Mouse (Mus musculus) midbrain, postnatal 0 days (tissue): Measurements from ENCODE around the gene Galnt15. TPM values are rescaled to one million over a fixed set of nuclear protein-coding genes. Genes with fewer than 3 reads are reported as not detected.

Experiments used
- ATAC-seq: fragments of 200-750 bp; cut with Nextera tagmentation; 2 replicates; pipeline ENCODE4 v1.8.0; 2017; ENCODE audit warnings: moderate number of reproducible peaks, mild to moderate bottlenecking, moderate TSS enrichment, moderate library complexity; ENCODE audit not compliant: low FRiP score
- DNase-seq: peaks from one replicate; pipeline ENCODE4 v3.0.0-alpha.2; 2015; ENCODE audit warnings: low spot score
- H3K27ac ChIP-seq: fragments of 300-500 bp; sonication (generic); 2 replicates; pipeline ENCODE4 v1.5.1; 2014; ENCODE audit warnings: low read depth, mild to moderate bottlenecking, low read length, mixed read lengths
- H3K27me3 ChIP-seq: fragments of 300-500 bp; sonication (generic); 2 replicates; pipeline ENCODE4 v1.6.1; 2014; ENCODE audit warnings: low read length, control low read depth, mixed read lengths; ENCODE audit not compliant: insufficient read depth
- H3K36me3 ChIP-seq: fragments of 300-500 bp; sonication (generic); 2 replicates; pipeline ENCODE4 v1.6.1; 2014; ENCODE audit warnings: low read length, control low read depth, mixed read lengths; ENCODE audit not compliant: insufficient read depth
- H3K4me1 ChIP-seq: fragments of 300-500 bp; sonication (generic); 2 replicates; pipeline ENCODE4 v1.6.1; 2014; ENCODE audit warnings: mild to moderate bottlenecking, control low read depth, antibody characterized with exemption, low read length, mixed read lengths; ENCODE audit not compliant: insufficient read depth
- H3K4me2 ChIP-seq: fragments of 300-500 bp; sonication (generic); 2 replicates; pipeline ENCODE4 v1.6.1; 2014; ENCODE audit warnings: low read depth, mild to moderate bottlenecking, low read length, mixed read lengths; ENCODE audit not compliant: poor library complexity, severe bottlenecking
- H3K4me3 ChIP-seq: fragments of 300-500 bp; sonication (generic); 2 replicates; pipeline ENCODE4 v1.5.1; 2014; ENCODE audit warnings: low read depth, mild to moderate bottlenecking, low read length, moderate library complexity
- H3K9ac ChIP-seq: fragments of 300-500 bp; sonication (generic); replicated peaks from 2 replicates; pipeline ENCODE4 v1.6.1; 2014; ENCODE audit warnings: mild to moderate bottlenecking, low read length, moderate library complexity, mixed read lengths; ENCODE audit not compliant: poor library complexity, severe bottlenecking
- H3K9me3 ChIP-seq: fragments of 300-500 bp; sonication (generic); 2 replicates; pipeline ENCODE4 v1.6.1; 2016; ENCODE audit warnings: low read length, control low read depth
- CTCF ChIP-seq: IDR thresholded peaks from 2 replicates; pipeline ENCODE4 v1.5.1; 2016; ENCODE audit warnings: antibody characterized with exemption, mild to moderate bottlenecking
- WGBS: fragments of 180-500 bp; shearing (Covaris S2); extraction: QIAGEN DNeasy Blood & Tissue Kit; methylation state at CpG from one replicate; pipeline ENCODE4 v1.1.7; 2014; 5-methylcytosine and 5-hydroxymethylcytosine counted together
- polyA plus RNA-seq: library from polyadenylated mRNA; unstranded; fragments of >200 nt; fragmentation: Nextera tagmentation; extraction: Ambion mirVana; gene quantifications from 2 replicates; pipeline ENCODE4 v1.2.1, GENCODE M21; 2015
- total RNA-seq: library from RNA; depleted of rRNA; stranded (reverse); fragments of >200 nt; gene quantifications from 2 replicates; pipeline ENCODE4 v1.2.3, GENCODE M21; 2014

Galnt15 gene
- total and polyA plus RNA-seq, 2 experiments from 2014 or later = 0.77 to 1.9 TPM

DNA sequence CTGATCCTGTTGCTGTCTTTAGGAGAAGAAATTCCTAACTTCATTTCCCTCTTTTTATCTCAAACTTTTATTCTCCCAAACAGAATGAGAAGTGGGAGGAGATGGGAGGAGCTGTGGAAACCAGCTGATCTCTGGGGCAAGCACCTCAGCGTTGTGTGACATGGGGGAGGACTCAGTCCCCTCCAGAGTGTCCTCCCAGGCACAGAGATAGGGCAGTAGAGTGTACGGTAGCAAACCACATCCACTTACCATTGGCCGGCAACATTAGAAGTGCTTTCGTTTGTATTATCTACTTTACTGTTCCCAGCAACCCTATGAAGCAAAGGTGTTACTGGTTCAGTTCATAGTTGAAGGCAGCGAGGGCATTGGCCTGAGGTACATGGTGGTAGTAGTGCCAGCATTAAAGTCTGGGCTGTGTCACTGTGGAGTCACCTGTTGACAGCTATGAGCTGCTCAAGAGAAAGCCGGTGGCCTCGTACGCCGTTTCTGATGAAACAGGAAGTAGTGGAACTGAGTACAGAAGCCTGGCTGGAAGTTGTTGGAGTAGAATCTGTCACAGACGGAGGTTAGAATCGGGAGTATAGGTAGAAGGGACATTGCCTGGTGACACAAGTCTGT lies 64.8 kb downstream of the Galnt15 start:
- Histone ChIP-seq H3K27me3 (no peaks in the 10 kb centered on the region), H3K9me3 (no peaks in the 10 kb centered on the region), H3K27ac (no peak overlapping the region), H3K36me3 (peaks cover 44% of the 10 kb centered on the region), H3K4me2 (no peak overlapping the region), H3K4me1 (no peaks in the 10 kb centered on the region), H3K9ac (no peak overlapping the region), H3K4me3 (no peak overlapping the region)
- TF ChIP-seq CTCF = no peak
- DNase-seq (no peak), ATAC-seq (no peak)
- 92% methylated on average over 11 of the region's 11 CpGs for WGBS

DNA sequence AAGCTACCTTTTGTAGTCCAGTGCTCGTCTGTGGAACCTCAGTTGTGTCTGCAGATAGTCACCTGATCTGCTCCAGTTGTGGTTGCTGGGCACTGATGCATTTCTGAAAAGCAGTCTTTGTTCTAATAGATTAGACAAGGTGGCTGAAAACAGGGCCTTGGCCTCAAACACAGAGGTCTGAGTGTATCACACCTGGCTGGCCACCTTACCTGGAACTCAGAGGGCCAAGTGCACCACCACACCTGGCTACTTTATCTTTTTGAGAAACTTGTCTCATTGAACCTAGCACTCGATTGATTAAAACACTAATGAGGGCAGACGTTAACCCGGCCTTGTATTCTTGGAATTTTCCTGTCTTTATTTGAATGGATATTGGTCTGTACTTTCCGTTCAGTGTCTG lies 66.9 kb downstream of the Galnt15 start:
- Histone ChIP-seq H3K9me3 (no peaks in the 10 kb centered on the region), H3K27ac (no peak overlapping the region), H3K9ac (no peak overlapping the region), H3K4me2 (no peak overlapping the region), H3K4me3 (no peak overlapping the region), H3K4me1 (no peaks in the 10 kb centered on the region), H3K36me3 (peaks cover 59% of the 10 kb centered on the region), H3K27me3 (no peaks in the 10 kb centered on the region)
- ATAC-seq = no peak
- no peak for TF ChIP-seq CTCF
- 94% methylated on average over 5 of the region's 5 CpGs for WGBS
- no peak for DNase-seq

DNA sequence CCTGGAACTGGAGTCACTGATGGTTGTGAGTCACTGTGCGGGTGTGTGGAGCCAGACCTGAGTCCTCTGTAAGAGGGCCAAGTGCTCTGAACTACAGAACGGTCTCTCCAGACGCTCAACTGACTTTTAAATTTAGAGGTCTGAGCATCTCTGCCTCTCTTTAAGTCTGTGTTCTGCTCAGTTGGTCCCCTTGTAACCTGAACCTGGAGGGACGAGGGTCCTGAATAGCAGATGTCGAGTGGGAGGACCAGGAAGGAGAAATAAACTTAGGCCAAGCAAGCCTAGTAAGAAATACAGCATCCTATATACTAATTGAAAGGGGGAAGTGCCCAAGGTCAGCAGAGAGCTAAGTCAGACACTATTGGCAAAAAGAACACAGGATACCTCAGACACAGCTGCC lies 68.0 kb downstream of the Galnt15 start:
- DNase-seq (no peak), ATAC-seq (no peak)
- Histone ChIP-seq H3K4me3 (no peak overlapping the region), H3K27ac (no peak overlapping the region), H3K4me2 (no peak overlapping the region), H3K9me3 (no peaks in the 10 kb centered on the region), H3K27me3 (no peaks in the 10 kb centered on the region), H3K9ac (no peak overlapping the region), H3K36me3 (peaks cover 61% of the 10 kb centered on the region), H3K4me1 (no peaks in the 10 kb centered on the region)
- WGBS = 89% methylated on average over 5 of the region's 5 CpGs
- TF ChIP-seq CTCF = no peak

DNA sequence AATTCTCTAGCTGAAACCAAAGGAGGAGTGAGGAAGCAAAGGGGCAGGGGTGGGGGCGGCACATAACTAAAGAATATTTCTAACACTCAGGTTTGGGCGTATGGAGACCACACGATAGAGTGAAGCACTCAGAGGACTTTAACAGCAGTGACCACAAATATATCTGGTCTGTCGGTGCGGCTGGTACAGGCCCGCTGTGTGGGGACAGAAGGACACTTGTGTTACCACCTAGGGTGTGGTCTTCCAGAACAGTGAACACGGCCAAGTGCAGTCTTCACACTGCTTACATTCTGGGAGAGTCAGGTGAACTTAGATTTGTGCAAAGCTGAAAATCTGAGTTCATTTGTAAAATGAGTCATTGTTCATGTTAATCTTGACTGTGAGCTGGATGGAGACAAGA lies 68.9 kb downstream of the Galnt15 start:
- DNase-seq (no peak), ATAC-seq (no peak)
- no peaks in the 10 kb centered on the region for H3K27me3 ChIP-seq
- no peak overlapping the region for H3K4me2 ChIP-seq
- H3K4me1 ChIP-seq = no peaks in the 10 kb centered on the region
- no peak for TF ChIP-seq CTCF
- no peaks in the 10 kb centered on the region for H3K9me3 ChIP-seq
- no peak overlapping the region for H3K27ac ChIP-seq
- H3K9ac ChIP-seq = no peak overlapping the region
- H3K4me3 ChIP-seq = no peak overlapping the region
- 97% methylated on average over 7 of the region's 7 CpGs for WGBS
- H3K36me3 ChIP-seq = peaks cover 55% of the 10 kb centered on the region

DNA sequence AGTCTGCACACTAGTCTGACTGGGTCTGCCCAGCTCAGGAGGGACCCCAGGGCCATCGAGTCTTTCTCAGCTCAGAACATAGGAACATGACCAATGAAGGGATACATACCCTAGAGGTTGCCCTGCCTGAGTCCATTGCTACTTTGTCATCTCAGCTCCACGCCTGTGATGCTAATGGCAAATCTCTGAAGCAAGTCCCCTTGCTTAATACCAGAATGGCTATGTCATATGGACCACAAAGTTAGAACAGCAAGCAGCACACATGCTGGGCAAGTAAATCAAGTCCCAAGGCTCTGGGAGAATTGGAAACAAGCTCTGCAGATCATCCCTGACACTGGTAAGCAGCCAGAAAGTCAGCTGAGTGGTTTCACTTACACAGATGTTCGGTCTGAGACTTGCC lies 70.2 kb downstream of the Galnt15 start:
- no peak overlapping the region for H3K4me2 ChIP-seq
- no peaks in the 10 kb centered on the region for H3K4me1 ChIP-seq
- H3K4me3 ChIP-seq = no peak overlapping the region
- H3K27ac ChIP-seq = no peak overlapping the region
- DNase-seq (no peak), ATAC-seq (no peak)
- H3K9ac ChIP-seq = no peak overlapping the region
- H3K9me3 ChIP-seq = no peaks in the 10 kb centered on the region
- H3K27me3 ChIP-seq = no peaks in the 10 kb centered on the region
- H3K36me3 ChIP-seq = peaks cover 45% of the 10 kb centered on the region
- no peak for TF ChIP-seq CTCF
- WGBS = 96% methylated on average over 3 of the region's 3 CpGs

DNA sequence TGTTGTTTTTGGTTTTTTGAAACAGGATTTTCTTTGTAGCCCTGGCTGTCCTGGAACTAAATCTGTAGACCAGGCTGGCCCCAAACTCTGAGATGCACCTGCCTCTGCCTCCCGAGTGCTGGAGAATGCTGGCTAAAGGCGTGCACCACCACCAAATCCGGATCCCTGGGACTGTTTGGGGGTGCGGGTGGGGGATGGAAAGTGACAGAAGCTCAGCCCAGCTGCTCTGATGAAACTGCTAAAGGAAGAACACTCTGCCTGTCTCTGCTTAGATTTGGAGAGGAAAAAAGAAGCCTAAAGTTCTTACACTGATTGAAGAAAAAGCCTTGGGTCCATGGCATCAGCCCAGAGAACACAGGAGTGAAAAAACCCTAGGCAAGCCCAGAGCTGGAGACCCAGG lies 74.8 kb downstream of the Galnt15 start:
- Histone ChIP-seq H3K27me3 (no peaks in the 10 kb centered on the region), H3K9me3 (no peaks in the 10 kb centered on the region), H3K4me3 (no peak overlapping the region), H3K36me3 (peaks cover 19% of the 10 kb centered on the region; the same call in 1 of the 2 replicates), H3K27ac (no peak overlapping the region), H3K9ac (no peak overlapping the region), H3K4me2 (no peak overlapping the region), H3K4me1 (no peaks in the 10 kb centered on the region)
- 87% methylated on average over 4 of the region's 4 CpGs for WGBS
- no peak for TF ChIP-seq CTCF
- DNase-seq (no peak), ATAC-seq (no peak)
